Mouse (Mus musculus) megakaryocyte, embryonic 14.5 days (primary cell): ENCODE results near the gene Cd2.

Source experiments
- FLI1 ChIP-seq: IDR thresholded peaks from 2 replicates; pipeline ENCODE4 v1.6.1; 2012; ENCODE audit warnings: low read length, inconsistent platforms, mixed read lengths
- GATA1 ChIP-seq: IDR thresholded peaks from 3 replicates; pipeline ENCODE4 v1.6.1; 2012; ENCODE audit warnings: mixed read lengths, low read length, inconsistent platforms, borderline replicate concordance

DNA sequence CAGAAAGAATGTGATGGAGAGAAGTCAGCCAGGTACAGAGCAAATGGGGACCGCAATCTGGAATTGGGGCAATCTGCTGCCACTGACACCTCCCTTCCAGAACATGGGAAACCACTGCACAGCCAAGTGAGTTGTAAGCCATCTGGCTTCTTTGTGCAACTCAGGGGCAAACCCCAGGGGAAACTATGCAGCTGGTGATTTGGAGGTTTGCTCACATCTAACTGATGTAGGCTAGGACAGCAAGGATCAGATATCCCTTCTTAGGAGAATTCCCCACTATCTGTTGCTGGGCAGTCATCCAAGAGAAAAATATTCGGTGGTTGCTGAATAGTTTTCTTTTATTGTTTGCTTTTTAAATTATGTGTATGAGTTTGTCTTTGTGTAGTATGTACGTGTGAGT lies 21.9 kb upstream of the Cd2 start:
- TF ChIP-seq GATA1 (no peak), FLI1 (no peak)
